In the genomic region with DNA sequence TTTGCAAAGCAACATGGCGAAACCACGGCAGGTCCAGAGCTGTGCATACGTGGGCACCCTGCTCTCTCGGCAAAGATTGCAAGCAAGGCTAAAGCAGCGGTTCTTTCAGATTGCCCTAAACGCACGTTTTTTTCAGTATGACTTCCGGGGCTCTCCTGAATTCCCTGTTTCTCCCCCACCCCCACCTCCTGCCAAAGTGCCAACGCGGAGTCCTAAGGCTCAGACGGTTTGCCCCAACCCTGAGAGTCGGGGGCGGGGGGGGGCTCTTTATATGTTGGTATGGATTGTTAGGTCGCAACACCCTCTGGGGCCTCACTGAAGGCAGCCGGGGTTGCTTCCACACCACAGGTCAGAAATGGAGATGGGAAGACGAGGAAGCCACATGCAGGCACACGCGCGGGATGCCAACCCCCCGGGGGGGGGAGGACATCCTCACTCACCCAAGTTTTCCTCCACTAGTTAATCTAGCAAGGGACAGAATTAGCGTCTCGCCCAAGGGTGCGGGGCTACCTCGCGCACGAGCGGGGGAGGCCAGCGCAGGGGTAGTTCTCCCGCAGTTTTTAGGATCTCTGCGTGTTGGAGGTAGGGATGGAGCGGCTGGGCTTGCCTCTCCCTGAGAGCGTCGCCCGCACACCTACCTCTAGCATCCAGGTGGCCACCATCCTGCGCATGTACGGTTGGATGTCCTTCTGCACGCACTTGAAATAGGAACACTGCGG, we compare ENCODE assay signal across 8 mouse cellular contexts. TPM values are rescaled to one million over a fixed set of nuclear protein-coding genes. Genes with fewer than 3 reads are reported as not detected.
DNase-seq lines count a peak whose midpoint lies in the region; ATAC-seq and TF ChIP-seq lines count a peak whose summit lies in the region.

No protein-coding gene starts in this region.

- TF ChIP-seq CTCF in bone marrow macrophage, adult 2 months (IDR thresholded peaks at IDR 0.05; ENCODE audit: low read depth, low read length): 0 out of 2 replicates have a peak, but pooled peaks have one; percentile 14

- peaks cover 4% of the 10 kb centered on the region; the same call in 1 of the 2 replicates for H3K4me1 ChIP-seq in bone marrow macrophage, adult 2 months (ENCODE audit: control insufficient read depth, insufficient read depth, low read length)
- H3K4me1 ChIP-seq in heart, embryonic 11.5 days (ENCODE audit: control insufficient read depth, insufficient read depth, low read length): peaks cover 44% of the 10 kb centered on the region
- peaks cover 51% of the 10 kb centered on the region for H3K4me1 ChIP-seq in midbrain, embryonic 14.5 days (ENCODE audit: control insufficient read depth, insufficient read depth, low read length)

- no peak for ATAC-seq in heart, embryonic 11.5 days (replicated peaks; ENCODE audit: insufficient number of reproducible peaks, low FRiP score, low TSS enrichment)
- no peak for ATAC-seq in midbrain, embryonic 14.5 days (ENCODE audit: low FRiP score, low TSS enrichment)
- ATAC-seq in megakaryocyte progenitor cell, adult 5-6 weeks (replicated peaks; ENCODE audit: poor library complexity): no peak

- WGBS in heart, embryonic 11.5 days (ENCODE audit: insufficient replicate concordance): under 1% methylated on average over 38 of the region's 38 CpGs
- under 1% methylated on average over 38 of the region's 38 CpGs for WGBS in midbrain, embryonic 14.5 days

- no peak overlapping the region for H3K27ac ChIP-seq in bone marrow macrophage, adult 2 months (ENCODE audit: insufficient read depth, low read depth, low read length)
- peak overlapping the region; percentile 84 for H3K27ac ChIP-seq in heart, embryonic 11.5 days (ENCODE audit: low read depth, low read length)
- H3K27ac ChIP-seq in midbrain, embryonic 14.5 days (replicated peaks; ENCODE audit: low read depth, low read length): 0 out of 2 replicates have a peak overlapping the region, but pooled peaks have one; percentile 8

- intact Hi-C loops in left cerebral cortex, postnatal 4 days (cut with DNase I): no loop called here

- H3K4me2 ChIP-seq in heart, embryonic 11.5 days: peak overlapping the region; percentile 80
- peak overlapping the region; percentile 95 for H3K4me2 ChIP-seq in midbrain, embryonic 14.5 days (ENCODE audit: low read length)

- no peaks in the 10 kb centered on the region for H3K27me3 ChIP-seq in heart, embryonic 11.5 days (ENCODE audit: control insufficient read depth, insufficient read depth, low read length)
- peaks cover 47% of the 10 kb centered on the region for H3K27me3 ChIP-seq in midbrain, embryonic 14.5 days (ENCODE audit: control insufficient read depth, insufficient read depth, low read length)

- TF ChIP-seq POLR2A in bone marrow macrophage, adult 2 months (IDR thresholded peaks at IDR 0.05; ENCODE audit: borderline replicate concordance, low read depth, low read length): no peak

- peak; percentile 31 to 33 for DNase-seq in thymus, postnatal 36 days
- no peak for DNase-seq in thymus, postnatal 0 days (ENCODE audit: low spot score)
- DNase-seq in kidney, postnatal 4 days: peak; percentile 38 to 56
- peak; percentile 71 for DNase-seq in midbrain, embryonic 14.5 days
- DNase-seq in left cerebral cortex, postnatal 4 days: no peak

- H3K36me3 ChIP-seq in heart, embryonic 11.5 days (ENCODE audit: control insufficient read depth, insufficient read depth, low read length): no peaks in the 10 kb centered on the region
- no peaks in the 10 kb centered on the region for H3K36me3 ChIP-seq in midbrain, embryonic 14.5 days (ENCODE audit: control insufficient read depth, insufficient read depth, low read length)

- H3K9me3 ChIP-seq in heart, embryonic 11.5 days (replicated peaks; ENCODE audit: control insufficient read depth, low read length): no peaks in the 10 kb centered on the region
- no peaks in the 10 kb centered on the region for H3K9me3 ChIP-seq in midbrain, embryonic 14.5 days (ENCODE audit: control insufficient read depth, low read length)

- H3K4me3 ChIP-seq in bone marrow macrophage, adult 2 months (ENCODE audit: insufficient read depth, low read length): peak overlapping the region; percentile 48
- H3K4me3 ChIP-seq in heart, embryonic 11.5 days (ENCODE audit: low read depth, low read length): peak overlapping the region; percentile 69
- H3K4me3 ChIP-seq in midbrain, embryonic 14.5 days (replicated peaks; ENCODE audit: low read depth, low read length): peak overlapping the region; percentile 47

- peak overlapping the region; percentile 99 for H3K9ac ChIP-seq in heart, embryonic 11.5 days (ENCODE audit: low read depth, low read length)
- peak overlapping the region; percentile 61 for H3K9ac ChIP-seq in midbrain, embryonic 14.5 days (replicated peaks; ENCODE audit: low read length)

RNA-seq across cellular contexts. Expression of a gene that starts 1.9 kb away (rescaled TPM):
- polyA plus RNA-seq in thymus, postnatal 0 days (2015; fragmentation: Nextera tagmentation; extraction: Ambion mirVana): 279 and 280 TPM in 2 replicates
- polyA plus RNA-seq in bone marrow macrophage, adult 2 months (2012; ENCODE audit: insufficient read depth, insufficient read length, missing spikeins): 1.3 and 1.7 TPM in 2 replicates
- 712 and 821 TPM in 2 replicates for polyA plus RNA-seq in heart, embryonic 11.5 days (2014; fragmentation: Nextera tagmentation; extraction: Ambion mirVana)
- 252 and 477 TPM in 2 replicates for polyA plus RNA-seq in midbrain, embryonic 14.5 days (2014; fragmentation: Nextera tagmentation; extraction: Ambion mirVana)
- 76.9 and 124 TPM in 2 replicates for total RNA-seq in megakaryocyte progenitor cell, adult 5-6 weeks (2015)
- 38.8 and 51.4 TPM in 2 replicates for total RNA-seq in megakaryocyte progenitor cell, adult 5-6 weeks (2017)
- 100 to 1,000 TPM; 139 to 147 TPM for total RNA-seq in left cerebral cortex, postnatal 4 days (2021)

RNA-seq across cellular contexts. Expression of a gene that starts 40.7 kb away (rescaled TPM):
- 3.0 and 3.2 TPM in 2 replicates for polyA plus RNA-seq in thymus, postnatal 0 days (2015; fragmentation: Nextera tagmentation; extraction: Ambion mirVana)
- 3.4 and 5.3 TPM in 2 replicates for polyA plus RNA-seq in bone marrow macrophage, adult 2 months (2012; ENCODE audit: insufficient read depth, insufficient read length, missing spikeins)
- polyA plus RNA-seq in heart, embryonic 11.5 days (2014; fragmentation: Nextera tagmentation; extraction: Ambion mirVana): 5.5 and 6.9 TPM in 2 replicates
- polyA plus RNA-seq in midbrain, embryonic 14.5 days (2014; fragmentation: Nextera tagmentation; extraction: Ambion mirVana): 5.0 and 6.5 TPM in 2 replicates
- 8.4 and 9.8 TPM in 2 replicates for total RNA-seq in megakaryocyte progenitor cell, adult 5-6 weeks (2015)
- total RNA-seq in megakaryocyte progenitor cell, adult 5-6 weeks (2017): 8.0 and 13.7 TPM in 2 replicates
- 10 to 100 TPM; 16.4 to 18.6 TPM for total RNA-seq in left cerebral cortex, postnatal 4 days (2021)

Comparison
In these comparisons a context has a peak if more than half of its experiments do, and no peak if none do; other contexts are left out.
1. DNase-seq: peak in thymus, postnatal 36 days (2 of 2), kidney, postnatal 4 days (2 of 2) and midbrain, embryonic 14.5 days (single experiment); none in thymus, postnatal 0 days (single experiment) and left cerebral cortex, postnatal 4 days (single experiment).
2. RNA of a gene that starts 1.9 kb away (polyA plus RNA-seq): 712 to 821 TPM in heart, embryonic 11.5 days, 252 to 477 TPM in midbrain, embryonic 14.5 days and 279 to 280 TPM in thymus, postnatal 0 days; 1.3 to 1.7 TPM in bone marrow macrophage, adult 2 months; every median in the first group is over 10 times any median in the second.
3. Peak in every context shown above with its lines, with median percentiles within 50 percentile points of each other: H3K4me3 ChIP-seq.